Mouse (Mus musculus): ENCODE measurements around the gene Ankrd16. TPM values are rescaled to one million over a fixed set of nuclear protein-coding genes. Genes with fewer than 3 reads are reported as not detected.
A peak's percentile ranks its signal among the peaks of the same experiment; 100 is the strongest.

Gene Ankrd16
- total RNA-seq, 1 experiment from 2014 or later, result 98.9 TPM

DNA sequence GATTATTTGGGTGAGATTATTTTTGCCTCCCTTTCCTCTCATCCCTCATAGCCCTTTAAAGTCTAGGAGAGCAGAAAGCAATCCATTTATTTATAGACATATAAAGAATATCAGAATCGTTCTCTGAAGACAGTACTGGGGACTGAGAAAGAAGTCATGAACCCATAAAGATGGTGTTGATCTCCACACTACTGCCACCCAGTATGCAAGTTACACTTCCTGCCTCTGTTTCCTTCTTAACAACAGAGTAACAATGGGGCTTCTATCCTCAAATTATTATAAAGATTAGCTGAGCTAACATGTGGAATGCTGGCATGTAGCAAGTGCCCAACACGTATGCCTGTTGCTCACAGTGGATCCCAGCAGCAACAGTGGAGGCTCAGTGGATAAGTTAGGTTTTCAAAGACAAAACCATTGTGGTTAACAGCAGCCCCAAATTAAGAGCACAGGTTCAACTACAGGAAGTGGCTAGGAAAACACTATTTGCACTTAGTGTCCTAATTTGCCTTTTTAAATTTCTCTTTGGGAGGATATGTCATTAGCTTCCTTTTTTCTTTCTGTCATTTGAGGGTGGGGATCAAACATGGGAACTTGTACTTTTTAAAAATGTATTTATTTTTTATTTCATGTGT is 23.7 kb downstream of the Ankrd16 start:
- 0 out of 2 replicates have a peak, but pooled peaks have one; percentile 16 for ATAC-seq (ENCODE audit: extremely low read depth, insufficient number of reproducible peaks, low FRiP score, poor library complexity, severe bottlenecking)

Other genes with a start within 250 kb of the Ankrd16 start
- 46.0 TPM in 2 replicates for gene Pfkfb3, start 223.8 kb upstream of the Ankrd16 start, total RNA-seq (2017)
- gene Rbm17, start 173.7 kb upstream of the Ankrd16 start, total RNA-seq (2017), result 144 and 163 TPM in 2 replicates
- gene Gm17490, start 151.6 kb upstream of the Ankrd16 start, total RNA-seq (2017), result not detected in 2 replicates
- 2.3 and 3.0 TPM in 2 replicates for gene Il2ra, start 135.1 kb upstream of the Ankrd16 start, total RNA-seq (2017)
- gene Il15ra, start 72.6 kb upstream of the Ankrd16 start, total RNA-seq (2017), result 12.1 and 14.4 TPM in 2 replicates
- gene Fbh1, start 294 bp upstream of the Ankrd16 start, total RNA-seq (2017), result 106 and 119 TPM in 2 replicates